Mouse (Mus musculus) neural tube, postnatal 0 days (tissue): Measurements from ENCODE around the gene Tnfaip8l3. TPM values are rescaled to one million over a fixed set of nuclear protein-coding genes. Genes with fewer than 3 reads are reported as not detected.

Experiments
- polyA plus RNA-seq: library from polyadenylated mRNA; unstranded; fragments of >200 nt; fragmentation: Nextera tagmentation; extraction: Ambion mirVana; gene quantifications from 2 replicates; pipeline ENCODE4 v1.2.1, GENCODE M21; 2015

The Tnfaip8l3 gene
- polyA plus RNA-seq: 1.8 and 1.9 TPM in 2 replicates

DNA sequence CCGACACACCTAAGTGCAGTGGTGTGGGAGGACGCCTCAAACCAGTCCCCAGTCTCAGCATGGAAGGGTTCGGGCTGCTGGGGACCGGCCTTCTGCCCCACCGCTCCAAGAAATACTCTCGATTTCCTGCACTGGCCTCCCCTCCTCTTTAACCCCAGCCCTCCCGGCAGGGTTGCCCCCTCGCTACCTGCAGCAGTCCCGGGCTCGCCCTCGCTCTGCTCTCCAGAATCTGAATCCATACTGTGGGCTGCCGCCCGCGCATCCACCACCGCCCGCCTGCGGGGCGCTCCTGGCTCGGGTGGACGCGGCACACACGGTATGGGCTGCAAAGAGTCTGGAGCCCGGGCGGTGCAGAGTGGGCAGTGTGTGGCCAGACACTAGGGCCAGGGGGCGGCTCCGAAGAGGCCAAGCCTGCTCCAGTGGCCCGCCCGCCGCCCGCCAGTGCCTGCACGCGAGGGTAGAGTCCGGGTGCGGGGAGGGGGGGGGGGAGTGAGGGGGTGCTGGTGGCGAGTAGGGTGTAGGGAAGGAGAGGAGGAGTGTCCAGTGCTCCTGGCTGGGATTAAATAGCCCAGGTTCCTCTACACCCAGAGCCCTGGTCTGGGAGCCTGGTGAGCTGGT is at the start of gene Tnfaip8l3:
Tnfaip8l3 (minus strand) TSS at position 357 of the 618 bp plus-strand sequence.

DNA sequence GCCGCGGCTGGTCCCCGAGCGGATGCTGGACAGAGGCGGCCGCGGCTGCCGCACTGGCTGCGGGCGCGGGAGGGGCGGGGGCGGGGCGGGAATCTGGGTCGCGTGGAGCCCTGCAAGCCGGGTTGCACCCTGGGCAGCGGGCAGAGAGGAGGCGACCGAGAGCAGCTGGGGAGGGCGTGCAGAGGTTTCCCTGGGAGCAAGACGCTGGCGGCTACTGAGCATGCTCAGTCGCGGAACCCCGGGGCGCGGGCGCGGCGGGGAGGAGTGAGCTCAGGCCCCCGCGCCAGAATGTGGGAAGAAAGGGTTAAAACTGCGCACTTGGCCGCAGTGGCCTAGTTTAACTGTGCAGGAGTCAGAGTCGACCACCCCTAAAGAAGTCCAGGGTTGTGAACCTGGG is 93.1 kb downstream of the Tnfaip8l3 start, which contains the start of gene Elmod1:
Elmod1 (minus strand) TSS at position 180 of the 397 bp plus-strand sequence.

Other genes starting within 250 kb of the Tnfaip8l3 start
- 0.92 and 1.0 TPM in 2 replicates for gene Sln, start 218.2 kb downstream of the Tnfaip8l3 start, polyA plus RNA-seq
- gene Elmod1, start 93.1 kb downstream of the Tnfaip8l3 start, polyA plus RNA-seq: 35.9 and 36.1 TPM in 2 replicates
- gene Cyp19a1, start 199.7 kb upstream of the Tnfaip8l3 start, polyA plus RNA-seq: not detected in 2 replicates
- 0.96 and 0.97 TPM in 2 replicates for gene Gldn, start 218.1 kb upstream of the Tnfaip8l3 start, polyA plus RNA-seq